Mouse (Mus musculus) heart, postnatal 0 days (tissue): ENCODE results near the gene Arhgap11a. TPM values are rescaled to one million over a fixed set of nuclear protein-coding genes. Genes with fewer than 3 reads are reported as not detected.
A peak's percentile ranks its signal among the peaks of the same experiment; 100 is the strongest.

Experiments used
- ATAC-seq: fragments of 200-750 bp; cut with Nextera tagmentation; 2 replicates; pipeline ENCODE4 v1.8.0; 2017; ENCODE audit warnings: low read depth, moderate number of reproducible peaks, moderate library complexity; ENCODE audit not compliant: insufficient read depth
- DNase-seq: peaks from one replicate; pipeline ENCODE4 v3.0.0-alpha.2; 2016; ENCODE audit warnings: low spot score
- H3K27ac ChIP-seq: fragments of 300-500 bp; sonication (generic); 2 replicates; pipeline ENCODE4 v1.5.1; 2014; ENCODE audit warnings: low read depth, mild to moderate bottlenecking
- H3K27me3 ChIP-seq: fragments of 300-500 bp; sonication (generic); 2 replicates; pipeline ENCODE4 v1.6.1; 2014; ENCODE audit warnings: low read length, mixed read lengths; ENCODE audit not compliant: control insufficient read depth, insufficient read depth
- H3K36me3 ChIP-seq: fragments of 300-500 bp; sonication (generic); replicated peaks from 2 replicates; pipeline ENCODE4 v1.6.1; 2014; ENCODE audit warnings: low read length, mixed read lengths; ENCODE audit not compliant: control insufficient read depth, insufficient read depth
- H3K4me1 ChIP-seq: fragments of 300-500 bp; sonication (generic); 2 replicates; pipeline ENCODE4 v1.6.1; 2014; ENCODE audit warnings: antibody characterized with exemption; ENCODE audit not compliant: control insufficient read depth, insufficient read depth
- H3K4me2 ChIP-seq: fragments of 300-500 bp; sonication (generic); 2 replicates; pipeline ENCODE4 v1.6.1; 2014; ENCODE audit warnings: low read depth, mild to moderate bottlenecking, low read length, moderate library complexity
- H3K4me3 ChIP-seq: fragments of 300-500 bp; sonication (generic); 2 replicates; pipeline ENCODE4 v1.5.1; 2014; ENCODE audit warnings: low read depth, low read length
- H3K9ac ChIP-seq: fragments of 300-500 bp; sonication (generic); replicated peaks from 2 replicates; pipeline ENCODE4 v1.6.1; 2014; ENCODE audit warnings: low read depth, low read length, mixed read lengths
- H3K9me3 ChIP-seq: fragments of 300-500 bp; sonication (generic); replicated peaks from 2 replicates; pipeline ENCODE4 v1.6.1; 2016; ENCODE audit warnings: low read length; ENCODE audit not compliant: control insufficient read depth
- CTCF ChIP-seq: IDR thresholded peaks from 2 replicates; pipeline ENCODE4 v1.5.1; 2016; ENCODE audit warnings: antibody characterized with exemption, control low read depth, low read depth
- EP300 ChIP-seq: IDR thresholded peaks from 2 replicates; pipeline ENCODE4 v1.6.1; 2016; ENCODE audit warnings: antibody characterized with exemption, low read depth
- WGBS: fragments of 180-500 bp; shearing (Covaris S2); extraction: QIAGEN DNeasy Blood & Tissue Kit; methylation state at CpG from one replicate; pipeline ENCODE4 v1.1.7; 2014; 5-methylcytosine and 5-hydroxymethylcytosine counted together
- polyA plus RNA-seq: library from polyadenylated mRNA; unstranded; fragments of >200 nt; fragmentation: Nextera tagmentation; extraction: Ambion mirVana; gene quantifications from 2 replicates; pipeline ENCODE4 v1.2.1, GENCODE M21; 2015
- total RNA-seq: library from RNA; depleted of rRNA; stranded (reverse); fragments of >200 nt; gene quantifications from 2 replicates; pipeline ENCODE4 v1.2.3, GENCODE M21; 2014; ENCODE audit warnings: low replicate concordance

Arhgap11a gene
- total and polyA plus RNA-seq, 2 experiments from 2014 or later = 3.3 to 7.9 TPM

DNA sequence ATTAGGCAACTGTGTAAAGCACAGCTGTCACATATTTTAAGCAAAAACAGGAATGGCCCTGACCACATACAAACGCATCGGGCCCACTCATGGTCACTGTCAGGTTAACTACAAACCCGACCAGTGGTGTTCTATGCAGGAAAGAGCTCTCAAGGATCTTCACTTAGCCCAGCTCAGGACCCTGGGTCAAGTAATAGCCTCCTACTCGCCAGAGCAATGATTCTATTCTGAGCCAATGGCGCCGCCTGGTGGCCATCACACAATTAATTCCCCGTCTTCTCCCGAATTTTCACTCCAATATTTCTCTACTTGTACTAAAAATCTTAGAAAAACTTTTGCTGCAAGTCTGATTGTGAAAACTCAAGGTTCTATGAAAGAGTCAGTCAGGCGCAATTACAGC is 40.8 kb downstream of the Arhgap11a start:
- ATAC-seq = no peak
- no peak overlapping the region for H3K9ac ChIP-seq
- peak; percentile 22 for DNase-seq
- no peak overlapping the region for H3K4me3 ChIP-seq
- H3K27ac ChIP-seq = no peak overlapping the region
- no peak overlapping the region for H3K4me2 ChIP-seq
- H3K27me3 ChIP-seq = no peaks in the 10 kb centered on the region
- no peaks in the 10 kb centered on the region for H3K4me1 ChIP-seq
- H3K9me3 ChIP-seq = no peaks in the 10 kb centered on the region
- H3K36me3 ChIP-seq = no peaks in the 10 kb centered on the region
- peak; percentile 68 for TF ChIP-seq CTCF
- TF ChIP-seq EP300 = no peak
- 19% methylated on average over 9 of the region's 9 CpGs for WGBS

GRCm38 (mm10) chr2:113806851-113807577 is 41.4 kb downstream of the Arhgap11a start:
- no peak for TF ChIP-seq EP300
- no peak for TF ChIP-seq CTCF
- no peak overlapping the region for H3K4me3 ChIP-seq
- H3K27ac ChIP-seq = no peak overlapping the region
- DNase-seq (no peak), ATAC-seq (no peak)
- no peaks in the 10 kb centered on the region for H3K36me3 ChIP-seq
- H3K9me3 ChIP-seq = no peaks in the 10 kb centered on the region
- no peak overlapping the region for H3K9ac ChIP-seq
- H3K4me2 ChIP-seq = no peak overlapping the region
- WGBS = 56% methylated on average over 10 of the region's 10 CpGs
- no peaks in the 10 kb centered on the region for H3K4me1 ChIP-seq
- H3K27me3 ChIP-seq = no peaks in the 10 kb centered on the region

DNA sequence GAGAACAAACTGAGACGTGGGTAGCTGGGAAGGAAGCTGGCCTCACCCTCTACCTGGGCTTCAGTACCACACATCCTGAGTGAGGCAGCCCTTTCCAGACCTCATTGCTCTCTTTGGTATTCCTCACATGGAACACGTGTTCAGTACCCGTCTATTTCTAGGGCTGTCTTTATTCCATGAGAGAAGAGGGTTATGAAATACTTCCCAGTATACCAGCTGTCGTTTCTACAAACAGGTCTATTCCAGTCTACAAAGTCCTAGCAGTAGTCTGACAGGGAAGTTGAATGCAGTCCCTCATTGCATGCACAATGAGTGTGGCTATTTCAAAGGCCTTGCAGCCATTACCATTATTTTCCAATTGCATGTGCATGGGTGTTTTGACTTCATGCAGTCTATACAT is 42.7 kb downstream of the Arhgap11a start:
- no peak overlapping the region for H3K4me3 ChIP-seq
- H3K9me3 ChIP-seq = no peaks in the 10 kb centered on the region
- H3K4me1 ChIP-seq = no peaks in the 10 kb centered on the region
- no peak overlapping the region for H3K27ac ChIP-seq
- TF ChIP-seq EP300 = no peak
- TF ChIP-seq CTCF = no peak
- no peaks in the 10 kb centered on the region for H3K36me3 ChIP-seq
- H3K4me2 ChIP-seq = no peak overlapping the region
- ATAC-seq = no peak
- no peak overlapping the region for H3K9ac ChIP-seq
- no peak for DNase-seq
- H3K27me3 ChIP-seq = no peaks in the 10 kb centered on the region
- 70% methylated on average over 4 of the region's 4 CpGs for WGBS

GRCm38 (mm10) chr2:113803753-113804152 is 44.7 kb downstream of the Arhgap11a start:
- WGBS = 26% methylated on average over 1 of the region's 1 CpGs
- Histone ChIP-seq H3K9ac (no peak overlapping the region), H3K27ac (no peak overlapping the region), H3K36me3 (no peaks in the 10 kb centered on the region), H3K4me1 (no peaks in the 10 kb centered on the region), H3K4me3 (no peak overlapping the region), H3K27me3 (no peaks in the 10 kb centered on the region), H3K4me2 (no peak overlapping the region), H3K9me3 (no peaks in the 10 kb centered on the region)
- DNase-seq (no peak), ATAC-seq (no peak)
- TF ChIP-seq EP300 = no peak
- no peak for TF ChIP-seq CTCF

- DNase-seq = no peak
- ATAC-seq = no peak
- H3K9me3 ChIP-seq = no peaks in the 10 kb centered on the region
- no peak overlapping the region for H3K27ac ChIP-seq
- H3K36me3 ChIP-seq = no peaks in the 10 kb centered on the region
- H3K9ac ChIP-seq = no peak overlapping the region
- H3K4me3 ChIP-seq = no peak overlapping the region
- H3K27me3 ChIP-seq = no peaks in the 10 kb centered on the region
- H3K4me2 ChIP-seq = no peak overlapping the region
- TF ChIP-seq EP300 (no peak), CTCF (no peak)
- 68% methylated on average over 5 of the region's 5 CpGs for WGBS
- H3K4me1 ChIP-seq = no peaks in the 10 kb centered on the region
Observed at GRCm38 (mm10) chr2:113800846-113801245, 47.6 kb downstream of the Arhgap11a start.

DNA sequence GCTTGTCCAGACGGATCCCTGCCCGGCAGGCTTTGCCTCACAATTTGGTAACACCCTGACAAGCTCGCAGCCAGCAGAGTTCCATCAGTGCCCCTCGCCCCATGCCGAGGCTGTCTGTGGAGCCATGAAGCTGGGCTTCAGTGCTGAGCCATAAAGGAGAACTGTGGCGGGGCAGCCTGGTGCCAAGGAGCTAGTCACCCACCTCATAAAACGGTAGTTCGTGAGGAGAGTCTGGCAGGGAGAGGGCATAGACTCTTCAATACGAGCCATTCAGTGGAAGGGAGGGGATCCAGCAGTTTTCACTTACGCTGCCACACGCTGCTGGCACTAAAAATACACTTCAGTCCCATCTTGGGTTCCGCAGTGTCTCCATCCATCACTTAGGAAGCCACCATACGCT is 49.9 kb downstream of the Arhgap11a start:
- no peak overlapping the region for H3K9ac ChIP-seq
- no peaks in the 10 kb centered on the region for H3K9me3 ChIP-seq
- H3K27me3 ChIP-seq = no peaks in the 10 kb centered on the region
- TF ChIP-seq EP300 (no peak), CTCF (no peak)
- DNase-seq = no peak
- H3K36me3 ChIP-seq = no peaks in the 10 kb centered on the region
- H3K4me1 ChIP-seq = no peaks in the 10 kb centered on the region
- no peak overlapping the region for H3K4me2 ChIP-seq
- WGBS = 63% methylated on average over 13 of the region's 13 CpGs
- no peak for ATAC-seq
- H3K4me3 ChIP-seq = no peak overlapping the region
- no peak overlapping the region for H3K27ac ChIP-seq
